Mouse (Mus musculus) embryonic facial prominence, embryonic 11.5 days (tissue): ENCODE data around the gene Setd2. TPM values are rescaled to one million over a fixed set of nuclear protein-coding genes. Genes with fewer than 3 reads are reported as not detected.

Experiments
- ATAC-seq: fragments of 200-750 bp; cut with Nextera tagmentation; replicated peaks from 2 replicates; pipeline ENCODE4 v1.8.0; 2017; ENCODE audit warnings: low read depth; ENCODE audit not compliant: insufficient number of reproducible peaks, low FRiP score, low TSS enrichment
- DNase-seq: peaks from one replicate; pipeline ENCODE4 v3.0.0-alpha.2; 2015; ENCODE audit warnings: low spot score
- H3K27ac ChIP-seq: fragments of 300-500 bp; sonication (generic); replicated peaks from 2 replicates; pipeline ENCODE4 v1.5.1; 2014; ENCODE audit warnings: mild to moderate bottlenecking, low read depth, low read length, control low read depth
- H3K27me3 ChIP-seq: fragments of 300-500 bp; sonication (generic); 2 replicates; pipeline ENCODE4 v1.6.1; 2014; ENCODE audit warnings: mild to moderate bottlenecking, low read length, moderate library complexity, mixed read lengths; ENCODE audit not compliant: control insufficient read depth, insufficient read depth
- H3K36me3 ChIP-seq: fragments of 300-500 bp; sonication (generic); replicated peaks from 2 replicates; pipeline ENCODE4 v1.6.1; 2014; ENCODE audit warnings: low read depth, mild to moderate bottlenecking, low read length, moderate library complexity, mixed read lengths; ENCODE audit not compliant: control insufficient read depth, insufficient read depth
- H3K4me1 ChIP-seq: fragments of 300-500 bp; sonication (generic); 2 replicates; pipeline ENCODE4 v1.6.1; 2014; ENCODE audit warnings: low read length, mixed read lengths; ENCODE audit not compliant: control insufficient read depth, insufficient read depth
- H3K4me2 ChIP-seq: fragments of 300-500 bp; sonication (generic); 2 replicates; pipeline ENCODE4 v1.6.1; 2014; ENCODE audit warnings: low read depth, mild to moderate bottlenecking, control low read depth, low read length, moderate library complexity
- H3K4me3 ChIP-seq: fragments of 300-500 bp; sonication (generic); 2 replicates; pipeline ENCODE4 v1.5.1; 2014; ENCODE audit warnings: low read depth, low read length, control low read depth
- H3K9ac ChIP-seq: fragments of 300-500 bp; sonication (generic); replicated peaks from 2 replicates; pipeline ENCODE4 v1.6.1; 2014; ENCODE audit warnings: mild to moderate bottlenecking, control low read depth, low read length
- H3K9me3 ChIP-seq: fragments of 300-500 bp; sonication (generic); replicated peaks from 2 replicates; pipeline ENCODE4 v1.6.1; 2016; ENCODE audit warnings: mild to moderate bottlenecking, low read length, inconsistent platforms, mixed read lengths; ENCODE audit not compliant: control insufficient read depth
- WGBS: fragments of 180-500 bp; shearing (Covaris S2); extraction: QIAGEN DNeasy Blood & Tissue Kit; methylation state at CpG from one replicate; pipeline ENCODE4 v1.1.7; 2014; 5-methylcytosine and 5-hydroxymethylcytosine counted together
- polyA plus RNA-seq: library from polyadenylated mRNA; unstranded; fragments of >200 nt; fragmentation: Nextera tagmentation; extraction: Ambion mirVana; gene quantifications from 2 replicates; pipeline ENCODE4 v1.2.1, GENCODE M21; 2014

Gene Setd2
- polyA plus RNA-seq, 1 experiment from 2014 or later = 51.1 TPM

DNA sequence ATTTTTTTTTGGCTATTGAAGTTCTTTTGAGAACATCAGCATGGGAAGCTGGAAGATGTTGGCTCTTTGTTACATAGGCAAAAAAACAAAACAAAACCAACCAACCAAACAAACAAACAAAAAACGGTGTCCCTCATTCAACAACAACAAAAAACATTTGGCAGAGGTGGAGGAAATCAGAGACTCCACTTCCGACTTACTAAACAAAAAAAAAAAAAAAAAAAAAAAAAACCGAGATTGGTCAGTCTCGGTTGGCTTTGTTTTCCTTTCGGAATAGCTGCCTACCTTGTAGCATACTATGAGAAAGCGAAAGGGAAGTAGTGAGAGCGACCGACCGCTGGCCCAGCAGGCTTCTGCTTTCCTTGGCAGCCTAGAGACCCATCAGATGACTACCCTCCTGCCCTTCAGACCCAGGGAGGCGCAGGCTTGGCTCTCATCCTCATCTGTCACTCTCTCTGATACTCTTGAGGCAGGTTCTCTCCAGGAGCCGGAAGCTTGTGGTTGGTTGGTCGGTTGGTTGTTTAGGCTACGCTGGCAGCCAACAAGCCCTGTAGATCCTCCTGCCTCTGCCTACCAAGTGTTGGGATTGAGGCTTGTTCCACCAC is 125.2 kb downstream of the Setd2 start:
- H3K27me3 ChIP-seq = peaks cover 11% of the 10 kb centered on the region
- H3K9ac ChIP-seq = no peak overlapping the region; the same call in 1 of the 2 replicates
- no peaks in the 10 kb centered on the region for H3K9me3 ChIP-seq
- no peak overlapping the region for H3K27ac ChIP-seq
- WGBS = 83% methylated on average over 13 of the region's 13 CpGs
- H3K4me2 ChIP-seq = peak overlapping the region; percentile 50
- ATAC-seq = no peak
- H3K4me1 ChIP-seq = peaks cover 2% of the 10 kb centered on the region; the same call in 1 of the 2 replicates
- H3K36me3 ChIP-seq = no peaks in the 10 kb centered on the region
- H3K4me3 ChIP-seq = peak overlapping the region; percentile 54; the same call in 1 of the 2 replicates
- no peak for DNase-seq

DNA sequence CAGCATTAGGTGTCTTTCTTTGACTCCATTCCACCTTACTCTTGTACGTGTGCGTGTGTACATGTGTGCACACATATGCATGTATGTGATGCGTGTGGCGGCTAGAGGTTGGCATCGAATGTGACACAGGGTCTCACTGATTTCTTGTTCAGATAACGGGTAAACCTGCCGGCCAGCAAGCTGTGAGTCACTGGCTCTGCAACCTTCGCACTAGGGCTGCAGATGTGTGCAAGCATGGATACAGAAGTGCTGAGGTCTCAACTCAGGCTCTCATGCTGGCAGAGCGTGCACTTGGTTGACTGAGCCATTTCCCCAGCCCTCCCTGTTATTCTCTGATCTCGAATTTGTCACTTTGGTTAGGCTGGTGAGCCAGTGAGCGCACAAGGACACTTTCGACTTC is 127.1 kb downstream of the Setd2 start:
- H3K27ac ChIP-seq = no peak overlapping the region
- H3K36me3 ChIP-seq = no peaks in the 10 kb centered on the region
- DNase-seq = no peak
- H3K9ac ChIP-seq = no peak overlapping the region
- no peak overlapping the region for H3K4me2 ChIP-seq
- no peaks in the 10 kb centered on the region for H3K27me3 ChIP-seq
- H3K4me3 ChIP-seq = no peak overlapping the region
- 93% methylated on average over 12 of the region's 12 CpGs for WGBS
- peaks cover 2% of the 10 kb centered on the region; the same call in 1 of the 2 replicates for H3K4me1 ChIP-seq
- no peak for ATAC-seq
- H3K9me3 ChIP-seq = no peaks in the 10 kb centered on the region

GRCm38 (mm10) chr9:110660208-110660607 is 127.8 kb downstream of the Setd2 start:
- WGBS = 90% methylated on average over 2 of the region's 2 CpGs
- no peak overlapping the region for H3K4me3 ChIP-seq
- no peak for DNase-seq

GRCm38 (mm10) chr9:110660856-110661612 is 128.6 kb downstream of the Setd2 start:
- Histone ChIP-seq H3K4me1 (no peaks in the 10 kb centered on the region), H3K27ac (no peak overlapping the region), H3K4me3 (no peak overlapping the region), H3K9me3 (no peaks in the 10 kb centered on the region), H3K9ac (no peak overlapping the region), H3K27me3 (no peaks in the 10 kb centered on the region), H3K4me2 (no peak overlapping the region), H3K36me3 (no peaks in the 10 kb centered on the region)
- DNase-seq = no peak
- no peak for ATAC-seq
- 90% methylated on average over 7 of the region's 7 CpGs for WGBS

More at GRCm38 (mm10) chr9:110660208-110660607, 127.8 kb downstream of the Setd2 start:
- H3K9me3 ChIP-seq = no peaks in the 10 kb centered on the region
- no peak for ATAC-seq
- H3K36me3 ChIP-seq = no peaks in the 10 kb centered on the region
- H3K27ac ChIP-seq = no peak overlapping the region
- no peaks in the 10 kb centered on the region for H3K27me3 ChIP-seq
- H3K4me2 ChIP-seq = no peak overlapping the region
- H3K4me1 ChIP-seq = peaks cover 2% of the 10 kb centered on the region; the same call in 1 of the 2 replicates
- no peak overlapping the region for H3K9ac ChIP-seq

- no peaks in the 10 kb centered on the region for H3K27me3 ChIP-seq
- 91% methylated on average over 1 of the region's 1 CpGs for WGBS
- no peak for ATAC-seq
These were observed 130.4 kb downstream of the Setd2 start for GRCm38 (mm10) chr9:110662844-110663243.

GRCm38 (mm10) chr9:110665912-110666311 is 133.5 kb downstream of the Setd2 start:
- Histone ChIP-seq H3K9ac (no peak overlapping the region), H3K27me3 (no peaks in the 10 kb centered on the region), H3K4me3 (no peak overlapping the region), H3K27ac (no peak overlapping the region), H3K4me2 (no peak overlapping the region), H3K9me3 (no peaks in the 10 kb centered on the region), H3K4me1 (no peaks in the 10 kb centered on the region), H3K36me3 (no peaks in the 10 kb centered on the region)
- WGBS = 30% methylated on average over 4 of the region's 4 CpGs
- DNase-seq (peak; percentile 8), ATAC-seq (no peak)

More at GRCm38 (mm10) chr9:110662844-110663243, 130.4 kb downstream of the Setd2 start:
- Histone ChIP-seq H3K4me2 (no peak overlapping the region), H3K9me3 (no peaks in the 10 kb centered on the region), H3K36me3 (no peaks in the 10 kb centered on the region), H3K27ac (no peak overlapping the region), H3K9ac (no peak overlapping the region), H3K4me1 (no peaks in the 10 kb centered on the region), H3K4me3 (no peak overlapping the region)
- DNase-seq = no peak

DNA sequence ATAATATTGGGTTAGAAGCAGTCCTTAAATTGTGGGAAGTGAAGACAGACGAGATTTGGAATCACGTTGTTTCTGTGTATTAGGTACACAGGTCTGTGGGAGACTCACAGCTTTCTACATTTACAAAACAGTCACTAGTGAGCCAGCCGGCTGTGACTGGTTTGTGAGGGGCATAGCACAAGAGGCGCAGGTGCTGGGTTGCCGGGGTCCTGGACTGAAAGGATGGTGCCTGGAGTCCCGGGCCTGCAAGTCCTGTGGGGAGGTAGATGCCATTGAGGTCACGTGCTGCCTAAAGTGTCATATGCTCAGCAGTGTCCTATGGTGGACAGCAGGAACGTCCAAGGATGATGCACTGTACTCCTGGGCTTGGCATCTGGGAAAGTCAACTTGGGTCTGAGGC is 134.0 kb downstream of the Setd2 start:
- Histone ChIP-seq H3K9me3 (no peaks in the 10 kb centered on the region), H3K4me2 (no peak overlapping the region), H3K27me3 (no peaks in the 10 kb centered on the region), H3K27ac (no peak overlapping the region), H3K4me1 (no peaks in the 10 kb centered on the region), H3K9ac (no peak overlapping the region), H3K36me3 (no peaks in the 10 kb centered on the region), H3K4me3 (no peak overlapping the region)
- WGBS = 40% methylated on average over 8 of the region's 8 CpGs
- DNase-seq (no peak), ATAC-seq (no peak)

DNA sequence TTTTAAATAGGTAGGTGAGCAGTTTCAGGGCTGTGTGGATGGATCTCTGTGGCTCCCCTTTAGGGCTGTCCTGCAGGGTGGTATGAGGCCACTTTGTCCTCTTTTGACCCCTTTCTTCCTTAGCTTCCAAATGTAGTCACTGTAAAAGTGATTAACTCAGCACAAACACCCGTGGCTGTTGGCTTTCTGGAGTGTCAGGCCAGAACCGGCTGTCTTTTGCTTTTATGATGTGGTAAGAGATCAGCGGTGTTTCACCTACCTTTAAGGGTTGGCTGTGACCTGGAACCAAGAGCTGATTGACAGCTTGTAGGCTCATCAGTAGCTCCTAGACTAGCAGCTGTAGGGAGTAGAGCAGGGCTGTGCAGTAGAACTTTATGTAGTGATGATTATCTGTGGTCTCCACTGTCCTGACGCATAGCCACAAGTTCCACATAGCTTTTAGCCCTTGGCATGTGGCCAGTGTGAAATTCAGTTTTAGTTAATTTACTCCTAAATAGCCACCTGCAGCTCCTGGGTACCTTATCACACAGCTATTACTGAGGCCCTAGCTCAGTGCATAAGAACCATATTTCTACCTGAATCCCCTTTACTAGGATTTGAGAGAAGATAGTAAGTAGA is 134.9 kb downstream of the Setd2 start:
- Histone ChIP-seq H3K4me1 (no peaks in the 10 kb centered on the region), H3K9me3 (no peaks in the 10 kb centered on the region), H3K9ac (no peak overlapping the region), H3K4me3 (no peak overlapping the region), H3K27ac (no peak overlapping the region; the same call in 1 of the 2 replicates), H3K36me3 (no peaks in the 10 kb centered on the region), H3K27me3 (no peaks in the 10 kb centered on the region), H3K4me2 (no peak overlapping the region)
- DNase-seq (no peak), ATAC-seq (no peak)
- WGBS = 84% methylated on average over 4 of the region's 4 CpGs
